Mouse (Mus musculus) kidney, adult 2 months (tissue): ENCODE measurements at regions not wholly inside any gene's neighbourhood (a gene's known extent, or its start where the extent isn't known, plus 50 kb on each side); places are given as distances from the start of the nearest gene placed in this dataset.

Experiments used
- CTCF ChIP-seq: fragments of 200-500 bp; conservative IDR thresholded peaks from 2 replicates; pipeline ENCODE4 v1.5.1; 2011; ENCODE audit warnings: low read depth, mild to moderate bottlenecking, control low read depth, low read length, moderate library complexity, mixed read lengths; ENCODE audit not compliant: insufficient read depth, insufficient read length
- POLR2A ChIP-seq: fragments of 200-500 bp; IDR thresholded peaks from one replicate; pipeline ENCODE4 v1.6.1; 2011; ENCODE audit warnings: low read depth, low read length, control low read depth

GRCm38 (mm10) chr1:176360957-176361356, 85.8 kb upstream of the Pld5 start:
- no peak for TF ChIP-seq POLR2A
- no peak for TF ChIP-seq CTCF
